Mouse (Mus musculus) forebrain, postnatal 0 days (tissue): Measurements from ENCODE around the gene Bnc2. TPM values are rescaled to one million over a fixed set of nuclear protein-coding genes. Genes with fewer than 3 reads are reported as not detected.

Source experiments
- ATAC-seq: fragments of 200-750 bp; cut with Nextera tagmentation; 2 replicates; pipeline ENCODE4 v1.8.0; 2017; ENCODE audit warnings: mild to moderate bottlenecking, moderate library complexity
- DNase-seq: peaks from one replicate; pipeline ENCODE4 v3.0.0-alpha.2; 2015
- H3K27ac ChIP-seq: fragments of 300-500 bp; sonication (generic); 2 replicates; pipeline ENCODE4 v1.5.1; 2014; ENCODE audit warnings: low read depth, mild to moderate bottlenecking, antibody characterized with exemption, low read length, moderate library complexity, mixed read lengths
- H3K27me3 ChIP-seq: fragments of 300-500 bp; sonication (generic); 2 replicates; pipeline ENCODE4 v1.6.1; 2014; ENCODE audit warnings: mild to moderate bottlenecking, low read length, mixed read lengths; ENCODE audit not compliant: insufficient read depth
- H3K36me3 ChIP-seq: fragments of 300-500 bp; sonication (generic); 2 replicates; pipeline ENCODE4 v1.6.1; 2014; ENCODE audit warnings: mild to moderate bottlenecking, moderate library complexity; ENCODE audit not compliant: insufficient read depth
- H3K4me1 ChIP-seq: fragments of 300-500 bp; sonication (generic); 2 replicates; pipeline ENCODE4 v1.6.1; 2014; ENCODE audit warnings: antibody characterized with exemption; ENCODE audit not compliant: insufficient read depth
- H3K4me2 ChIP-seq: fragments of 300-500 bp; sonication (generic); 2 replicates; pipeline ENCODE4 v1.6.1; 2014; ENCODE audit warnings: low read depth, mild to moderate bottlenecking, moderate library complexity
- H3K4me3 ChIP-seq: fragments of 300-500 bp; sonication (generic); 2 replicates; pipeline ENCODE4 v1.5.1; 2014; ENCODE audit warnings: low read depth, low read length, mixed read lengths
- H3K9ac ChIP-seq: fragments of 300-500 bp; sonication (generic); 2 replicates; pipeline ENCODE4 v1.6.1; 2014; ENCODE audit warnings: mild to moderate bottlenecking
- H3K9me3 ChIP-seq: fragments of 300-500 bp; sonication (generic); 2 replicates; pipeline ENCODE4 v1.6.1; 2016; ENCODE audit warnings: low read length
- CTCF ChIP-seq: sonication (generic); IDR thresholded peaks from 2 replicates; pipeline ENCODE4 v1.5.1; 2016; ENCODE audit warnings: antibody characterized with exemption, control low read depth, low read depth
- WGBS: fragments of 180-500 bp; shearing (Covaris S2); extraction: QIAGEN DNeasy Blood & Tissue Kit; methylation state at CpG from one replicate; pipeline ENCODE4 v1.1.7; 2014; 5-methylcytosine and 5-hydroxymethylcytosine counted together
- polyA plus RNA-seq: library from polyadenylated mRNA; unstranded; fragments of >200 nt; fragmentation: Nextera tagmentation; extraction: Ambion mirVana; gene quantifications from 2 replicates; pipeline ENCODE4 v1.2.1, GENCODE M21; 2015
- total RNA-seq: library from RNA; depleted of rRNA; stranded (reverse); fragments of >200 nt; gene quantifications from 2 replicates; pipeline ENCODE4 v1.2.3, GENCODE M21; 2014

The Bnc2 gene
- total and polyA plus RNA-seq, 2 experiments from 2014 or later, result 2.0 to 11.6 TPM

DNA sequence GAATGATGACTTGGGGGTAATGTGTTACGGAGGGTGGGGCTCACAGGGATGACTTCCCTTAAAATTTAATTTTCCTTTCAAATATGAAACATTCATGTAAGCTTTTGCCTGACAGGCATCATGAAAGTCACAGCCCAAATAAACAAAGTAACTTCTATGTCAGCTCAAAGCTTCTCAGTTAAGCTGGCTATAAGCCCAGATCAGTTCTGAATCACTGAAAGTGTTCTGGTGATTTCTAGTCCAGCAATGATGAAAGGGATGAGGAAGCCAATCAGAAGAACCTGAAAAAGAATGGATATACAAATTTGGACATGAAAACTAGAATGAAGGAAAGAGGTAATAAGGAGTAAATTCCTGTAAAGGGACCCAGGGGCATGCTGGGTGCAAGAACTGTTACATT is 164.6 kb downstream of the Bnc2 start:
- H3K36me3 ChIP-seq, result no peaks in the 10 kb centered on the region
- DNase-seq (no peak), ATAC-seq (no peak)
- no peaks in the 10 kb centered on the region for H3K9me3 ChIP-seq
- no peak overlapping the region for H3K4me3 ChIP-seq
- no peak overlapping the region for H3K9ac ChIP-seq
- no peaks in the 10 kb centered on the region for H3K4me1 ChIP-seq
- no peak overlapping the region for H3K27ac ChIP-seq
- no peak overlapping the region for H3K4me2 ChIP-seq
- no peaks in the 10 kb centered on the region for H3K27me3 ChIP-seq
- no peak for TF ChIP-seq CTCF
- 85% methylated on average over 1 of the region's 1 CpGs for WGBS

- WGBS, result 94% methylated on average over 3 of the region's 3 CpGs
- no peak overlapping the region for H3K27ac ChIP-seq
- H3K4me2 ChIP-seq, result no peak overlapping the region
- no peak for DNase-seq
- H3K4me3 ChIP-seq, result no peak overlapping the region
- no peaks in the 10 kb centered on the region for H3K36me3 ChIP-seq
- TF ChIP-seq CTCF, result no peak
- ATAC-seq, result no peak
- no peaks in the 10 kb centered on the region for H3K4me1 ChIP-seq
- no peaks in the 10 kb centered on the region for H3K9me3 ChIP-seq
- H3K27me3 ChIP-seq, result no peaks in the 10 kb centered on the region
- no peak overlapping the region for H3K9ac ChIP-seq
These were observed 167.5 kb downstream of the Bnc2 start for GRCm38 (mm10) chr4:84507551-84507950.

DNA sequence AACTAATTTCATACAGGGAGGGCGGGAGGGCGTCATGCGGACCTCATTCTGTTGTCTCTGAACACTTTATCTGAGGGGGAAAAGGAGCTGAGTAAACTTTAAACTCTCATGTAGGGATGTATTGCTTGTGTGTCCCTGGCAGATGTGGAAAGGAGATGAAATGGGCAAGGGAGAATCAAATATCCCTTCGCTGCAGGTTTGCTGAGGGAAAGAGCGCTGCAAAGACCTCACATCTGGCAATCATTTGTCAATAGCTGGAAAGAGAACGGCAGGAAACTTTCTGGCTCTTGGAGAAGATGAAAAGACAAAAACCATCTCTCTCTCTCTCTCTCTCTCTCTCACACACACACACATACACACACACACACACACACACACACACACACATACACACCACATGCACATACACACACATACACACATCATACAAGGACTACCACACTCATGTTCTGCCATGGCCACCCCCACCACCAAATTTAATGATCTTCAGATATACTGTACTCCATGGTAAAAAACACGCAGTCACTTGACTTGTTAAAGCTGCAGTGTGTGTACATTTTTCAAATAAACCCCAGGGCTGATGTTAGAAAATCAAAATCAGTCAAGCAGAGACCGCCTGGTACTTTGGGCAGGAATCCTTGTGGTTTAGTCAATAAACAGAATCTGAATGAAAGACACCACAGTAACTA is 172.3 kb downstream of the Bnc2 start:
- Histone ChIP-seq H3K27me3 (no peaks in the 10 kb centered on the region), H3K9ac (no peak overlapping the region), H3K4me3 (no peak overlapping the region), H3K9me3 (no peaks in the 10 kb centered on the region), H3K4me2 (no peak overlapping the region), H3K36me3 (no peaks in the 10 kb centered on the region), H3K27ac (no peak overlapping the region), H3K4me1 (no peaks in the 10 kb centered on the region)
- ATAC-seq (no peak), DNase-seq (no peak)
- 88% methylated on average over 8 of the region's 8 CpGs for WGBS
- TF ChIP-seq CTCF, result no peak

DNA sequence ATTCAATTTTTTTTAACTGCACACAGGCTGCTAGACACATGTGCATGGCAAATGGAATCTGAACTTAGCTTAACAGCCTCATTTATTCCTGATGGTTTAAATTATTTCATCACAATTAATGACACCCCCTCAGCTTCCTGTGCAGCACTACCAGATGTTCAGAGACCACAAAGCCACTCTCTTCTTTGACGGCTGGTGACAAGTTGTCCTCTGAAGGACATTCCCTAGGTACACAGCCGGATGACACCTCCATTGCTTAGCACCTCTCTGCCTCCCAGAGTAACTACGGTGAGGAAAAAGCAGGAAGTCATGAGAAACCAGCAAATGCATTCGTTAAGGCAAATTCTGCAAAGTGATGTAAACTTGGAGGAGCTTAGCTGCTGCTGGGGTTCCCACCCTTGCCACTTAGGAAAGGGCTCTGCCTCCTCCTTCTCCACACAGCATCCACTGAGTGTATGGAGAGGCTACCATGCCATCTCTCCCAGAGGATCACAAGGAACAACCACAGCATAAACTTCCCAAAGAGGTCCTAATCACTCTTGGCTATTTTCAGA is 174.2 kb downstream of the Bnc2 start:
- no peak overlapping the region for H3K27ac ChIP-seq
- no peak for ATAC-seq
- H3K4me2 ChIP-seq, result no peak overlapping the region
- no peaks in the 10 kb centered on the region for H3K36me3 ChIP-seq
- TF ChIP-seq CTCF, result no peak
- no peaks in the 10 kb centered on the region for H3K4me1 ChIP-seq
- no peak overlapping the region for H3K9ac ChIP-seq
- DNase-seq, result no peak
- WGBS, result 70% methylated on average over 4 of the region's 4 CpGs
- no peaks in the 10 kb centered on the region for H3K27me3 ChIP-seq
- H3K9me3 ChIP-seq, result no peaks in the 10 kb centered on the region
- H3K4me3 ChIP-seq, result no peak overlapping the region

DNA sequence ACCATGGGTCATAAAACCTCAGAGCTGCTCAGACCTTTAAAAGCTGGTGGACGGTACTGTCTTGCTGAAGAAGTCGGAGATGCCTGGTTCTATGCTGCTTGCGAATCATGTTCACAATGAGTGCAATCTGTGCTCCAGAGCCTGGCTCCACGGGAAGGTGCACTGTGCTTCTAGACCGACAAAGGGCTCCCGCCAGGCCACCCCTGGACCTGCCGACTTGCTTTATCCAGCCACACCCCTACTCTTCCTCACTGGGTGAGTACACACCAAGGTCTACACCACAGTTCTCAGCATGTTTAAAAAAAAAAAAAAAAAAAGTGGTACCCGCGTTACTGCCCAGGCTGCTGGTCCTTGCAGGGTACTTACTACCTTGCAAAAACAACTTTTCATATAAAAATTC is 174.8 kb downstream of the Bnc2 start:
- Histone ChIP-seq H3K27me3 (no peaks in the 10 kb centered on the region), H3K27ac (no peak overlapping the region), H3K4me2 (no peak overlapping the region), H3K9ac (no peak overlapping the region), H3K9me3 (no peaks in the 10 kb centered on the region), H3K4me1 (no peaks in the 10 kb centered on the region), H3K36me3 (no peaks in the 10 kb centered on the region), H3K4me3 (no peak overlapping the region)
- WGBS, result 68% methylated on average over 9 of the region's 9 CpGs
- no peak for ATAC-seq
- no peak for DNase-seq
- no peak for TF ChIP-seq CTCF

DNA sequence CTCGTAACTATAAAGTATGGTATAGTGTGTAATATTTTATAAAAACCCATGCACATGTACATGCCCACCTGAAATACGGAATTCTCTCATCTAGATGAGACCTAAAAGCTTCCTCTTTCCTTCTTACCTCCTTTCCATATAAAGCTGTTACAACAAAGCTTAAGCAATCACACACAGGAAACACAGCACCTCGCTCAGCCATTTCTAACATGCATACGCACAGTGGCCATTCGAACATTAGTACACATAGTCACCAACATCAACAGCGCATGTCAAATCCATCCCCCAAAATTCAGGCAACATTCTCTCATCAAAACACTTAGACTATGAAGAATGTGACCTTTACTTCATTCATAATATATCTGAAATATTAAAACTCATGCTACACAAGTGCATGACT is 176.6 kb downstream of the Bnc2 start:
- no peak overlapping the region for H3K27ac ChIP-seq
- WGBS, result 96% methylated on average over 6 of the region's 6 CpGs
- no peaks in the 10 kb centered on the region for H3K9me3 ChIP-seq
- ATAC-seq, result no peak
- DNase-seq, result no peak
- no peak for TF ChIP-seq CTCF
- no peaks in the 10 kb centered on the region for H3K4me1 ChIP-seq
- H3K9ac ChIP-seq, result no peak overlapping the region
- no peaks in the 10 kb centered on the region for H3K27me3 ChIP-seq
- no peak overlapping the region for H3K4me2 ChIP-seq
- no peaks in the 10 kb centered on the region for H3K36me3 ChIP-seq
- H3K4me3 ChIP-seq, result no peak overlapping the region

DNA sequence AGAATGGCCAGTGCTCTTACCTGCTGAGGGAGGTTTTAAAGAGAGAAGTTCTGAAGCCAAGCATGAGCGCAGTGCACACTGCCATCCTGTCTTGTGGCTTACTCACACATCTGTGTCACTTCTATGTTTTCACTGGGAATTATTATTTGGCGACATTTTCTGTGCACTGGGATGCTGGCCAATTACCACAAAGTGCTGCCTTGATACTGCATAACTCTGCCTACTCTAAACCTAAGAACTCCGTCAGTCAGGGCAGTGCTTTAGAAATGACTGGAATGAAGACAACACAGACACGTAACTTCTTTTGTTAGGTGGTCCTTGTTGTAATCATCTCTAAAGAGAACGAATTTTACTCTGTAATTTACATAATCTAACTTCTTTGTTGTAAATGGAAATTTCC is 186.8 kb downstream of the Bnc2 start:
- peak; percentile 36; the same call in 1 of the 2 replicates for ATAC-seq
- WGBS, result 25% methylated on average over 5 of the region's 5 CpGs
- no peak overlapping the region for H3K9ac ChIP-seq

More for the DNA sequence above, 186.8 kb downstream of the Bnc2 start:
- Histone ChIP-seq H3K4me2 (no peak overlapping the region), H3K9me3 (no peaks in the 10 kb centered on the region), H3K27ac (no peak overlapping the region), H3K4me3 (no peak overlapping the region), H3K36me3 (no peaks in the 10 kb centered on the region), H3K4me1 (no peaks in the 10 kb centered on the region), H3K27me3 (no peaks in the 10 kb centered on the region)
- TF ChIP-seq CTCF, result no peak
- DNase-seq, result peak; percentile 21
